Mouse (Mus musculus) E14TG2a.4 (cell line): ENCODE measurements around the gene Med10.

Experiments used
- H3K27me3 ChIP-seq: 2 replicates; pipeline ENCODE4 v1.6.1; 2014; ENCODE audit warnings: low read length, control low read depth; ENCODE audit not compliant: insufficient read depth
- H3K36me3 ChIP-seq: 2 replicates; pipeline ENCODE4 v1.6.1; 2014; ENCODE audit warnings: low read length, control low read depth; ENCODE audit not compliant: insufficient read depth
- H3K4me1 ChIP-seq: replicated peaks from 2 replicates; pipeline ENCODE4 v1.6.1; 2014; ENCODE audit warnings: low read depth, low read length, control low read depth
- H3K4me3 ChIP-seq: replicated peaks from 2 replicates; pipeline ENCODE4 v1.5.1; 2014; ENCODE audit warnings: mild to moderate bottlenecking, low read length
- H3K9me3 ChIP-seq: 2 replicates; pipeline ENCODE4 v1.6.1; 2014; ENCODE audit warnings: low read length, control low read depth
- CTCF ChIP-seq: conservative IDR thresholded peaks from 2 replicates; pipeline ENCODE4 v1.5.1; 2014; ENCODE audit warnings: low read length
- NANOG ChIP-seq: IDR thresholded peaks from 2 replicates; pipeline ENCODE4 v1.6.1; 2014; ENCODE audit warnings: borderline replicate concordance, low read length, mixed read lengths
- POU5F1 ChIP-seq: IDR thresholded peaks from 2 replicates; pipeline ENCODE4 v1.6.1; 2014; ENCODE audit warnings: low read length, borderline replicate concordance

The Med10 gene

GRCm38 (mm10) chr13:69802095-69802494 lies at the start of gene Med10:
Gene Med10, plus strand, starts transcription at chr13:69802395.
- Histone ChIP-seq H3K36me3 (no peaks in the 10 kb centered on the region), H3K4me1 (no peaks in the 10 kb centered on the region)
- TF ChIP-seq NANOG (no peak), POU5F1 (no peak), CTCF (no peak)

GRCm38 (mm10) chr13:69752875-69753274 lies 49.3 kb upstream of the Med10 start:
- Histone ChIP-seq H3K4me1 (peaks cover 5% of the 10 kb centered on the region; the same call in 1 of the 2 replicates), H3K9me3 (no peaks in the 10 kb centered on the region), H3K27me3 (peaks cover 3% of the 10 kb centered on the region; the same call in 1 of the 2 replicates), H3K36me3 (no peaks in the 10 kb centered on the region), H3K4me3 (no peak overlapping the region)
- TF ChIP-seq NANOG, result no peak
- no peak for TF ChIP-seq CTCF
- TF ChIP-seq POU5F1, result no peak

More at GRCm38 (mm10) chr13:69802095-69802494, at the start of gene Med10:
- Histone ChIP-seq H3K27me3 (no peaks in the 10 kb centered on the region), H3K9me3 (no peaks in the 10 kb centered on the region), H3K4me3 (no peak within 1 kb of the TSS)

- no peaks in the 10 kb centered on the region for H3K36me3 ChIP-seq
- no peaks in the 10 kb centered on the region for H3K27me3 ChIP-seq
- TF ChIP-seq POU5F1 (no peak), CTCF (no peak)
- no peaks in the 10 kb centered on the region for H3K4me1 ChIP-seq
- no peaks in the 10 kb centered on the region for H3K9me3 ChIP-seq
- no peak overlapping the region for H3K4me3 ChIP-seq
Observed at GRCm38 (mm10) chr13:69758979-69759378, 43.2 kb upstream of the Med10 start.

GRCm38 (mm10) chr13:69761393-69761792 lies 40.8 kb upstream of the Med10 start:
- TF ChIP-seq CTCF (no peak), POU5F1 (no peak), NANOG (no peak)
- H3K4me3 ChIP-seq, result no peak overlapping the region
- H3K36me3 ChIP-seq, result no peaks in the 10 kb centered on the region
- H3K9me3 ChIP-seq, result no peaks in the 10 kb centered on the region
- H3K27me3 ChIP-seq, result no peaks in the 10 kb centered on the region
- no peaks in the 10 kb centered on the region for H3K4me1 ChIP-seq

GRCm38 (mm10) chr13:69764646-69765045 lies 37.5 kb upstream of the Med10 start:
- TF ChIP-seq POU5F1 (no peak), CTCF (no peak), NANOG (no peak)
- Histone ChIP-seq H3K4me1 (no peaks in the 10 kb centered on the region), H3K9me3 (no peaks in the 10 kb centered on the region), H3K27me3 (no peaks in the 10 kb centered on the region), H3K4me3 (no peak overlapping the region), H3K36me3 (no peaks in the 10 kb centered on the region)

- H3K27me3 ChIP-seq, result no peaks in the 10 kb centered on the region
- H3K4me3 ChIP-seq, result no peak overlapping the region
- H3K36me3 ChIP-seq, result no peaks in the 10 kb centered on the region
- no peaks in the 10 kb centered on the region for H3K4me1 ChIP-seq
- TF ChIP-seq POU5F1, result no peak
- TF ChIP-seq CTCF, result no peak
- TF ChIP-seq NANOG, result no peak
- H3K9me3 ChIP-seq, result no peaks in the 10 kb centered on the region
Observed at GRCm38 (mm10) chr13:69768152-69768551, 34.0 kb upstream of the Med10 start.

- no peak overlapping the region for H3K4me3 ChIP-seq
- no peaks in the 10 kb centered on the region for H3K9me3 ChIP-seq
- H3K27me3 ChIP-seq, result peaks cover 6% of the 10 kb centered on the region; the same call in 1 of the 2 replicates
- no peaks in the 10 kb centered on the region for H3K36me3 ChIP-seq
- TF ChIP-seq POU5F1, result no peak
- no peak for TF ChIP-seq NANOG
- TF ChIP-seq CTCF, result no peak
- no peaks in the 10 kb centered on the region for H3K4me1 ChIP-seq
Observed at GRCm38 (mm10) chr13:69770538-69771456, 31.4 kb upstream of the Med10 start.

- Histone ChIP-seq H3K9me3 (no peaks in the 10 kb centered on the region), H3K36me3 (no peaks in the 10 kb centered on the region), H3K4me3 (no peak overlapping the region), H3K4me1 (no peaks in the 10 kb centered on the region), H3K27me3 (peaks cover 6% of the 10 kb centered on the region; the same call in 1 of the 2 replicates)
- no peak for TF ChIP-seq NANOG
- no peak for TF ChIP-seq CTCF
- TF ChIP-seq POU5F1, result no peak
Observed at GRCm38 (mm10) chr13:69772358-69772757, 29.8 kb upstream of the Med10 start.

- H3K36me3 ChIP-seq, result no peaks in the 10 kb centered on the region
- H3K27me3 ChIP-seq, result peaks cover 9% of the 10 kb centered on the region; the same call in 1 of the 2 replicates
- no peaks in the 10 kb centered on the region for H3K9me3 ChIP-seq
- H3K4me1 ChIP-seq, result no peaks in the 10 kb centered on the region
- H3K4me3 ChIP-seq, result no peak overlapping the region
- no peak for TF ChIP-seq CTCF
- TF ChIP-seq NANOG, result no peak
- TF ChIP-seq POU5F1, result no peak
Observed at GRCm38 (mm10) chr13:69778221-69778620, 24.0 kb upstream of the Med10 start.
